Mouse (Mus musculus): ENCODE results near the gene Ccdc188.

GRCm38 (mm10) chr16:18220856-18221542, 3.3 kb downstream of the Ccdc188 start:
- TF ChIP-seq POLR2A (IDR thresholded peaks at IDR 0.05; ENCODE audit: extremely low read depth, insufficient read depth, low read length) = no peak
- no peak for TF ChIP-seq CTCF (IDR thresholded peaks at IDR 0.05; ENCODE audit: low read depth, low read length)
